Mouse (Mus musculus) neural tube, embryonic 12.5 days (tissue): ENCODE measurements around the gene Tbce. TPM values are rescaled to one million over a fixed set of nuclear protein-coding genes. Genes with fewer than 3 reads are reported as not detected.
"Not testable (repeated sequence)": the region's sequence is repeated elsewhere in the genome, so short reads cannot be mapped to it uniquely, and the experiment has no call there.

ENCODE experiments used
- ATAC-seq: fragments of 200-750 bp; cut with Nextera tagmentation; 2 replicates; pipeline ENCODE4 v1.8.0; 2017; ENCODE audit warnings: low read depth, mild to moderate bottlenecking, moderate TSS enrichment, moderate library complexity; ENCODE audit not compliant: low FRiP score
- H3K27ac ChIP-seq: fragments of 300-500 bp; sonication (generic); 2 replicates; pipeline ENCODE4 v1.5.1; 2016
- H3K27me3 ChIP-seq: fragments of 300-500 bp; sonication (generic); replicated peaks from 2 replicates; pipeline ENCODE4 v1.6.1; 2016; ENCODE audit warnings: mild to moderate bottlenecking
- H3K36me3 ChIP-seq: fragments of 300-500 bp; sonication (generic); 2 replicates; pipeline ENCODE4 v1.6.1; 2016; ENCODE audit warnings: mild to moderate bottlenecking
- H3K4me1 ChIP-seq: fragments of 300-500 bp; sonication (generic); 2 replicates; pipeline ENCODE4 v1.6.1; 2016
- H3K4me2 ChIP-seq: fragments of 300-500 bp; sonication (generic); replicated peaks from 2 replicates; pipeline ENCODE4 v1.6.1; 2016; ENCODE audit warnings: mild to moderate bottlenecking
- H3K4me3 ChIP-seq: fragments of 300-500 bp; sonication (generic); 2 replicates; pipeline ENCODE4 v1.5.1; 2016
- H3K9ac ChIP-seq: fragments of 300-500 bp; sonication (generic); 2 replicates; pipeline ENCODE4 v1.6.1; 2016; ENCODE audit warnings: mild to moderate bottlenecking
- H3K9me3 ChIP-seq: fragments of 300-500 bp; sonication (generic); 2 replicates; pipeline ENCODE4 v1.6.1; 2016; ENCODE audit warnings: mild to moderate bottlenecking
- WGBS: fragments of 180-500 bp; shearing (Covaris S2); methylation state at CpG from one replicate; pipeline ENCODE4 v1.1.7; 2016; 5-methylcytosine and 5-hydroxymethylcytosine counted together
- polyA plus RNA-seq: library from polyadenylated mRNA; unstranded; fragments of >200 nt; fragmentation: Nextera tagmentation; extraction: Ambion mirVana; gene quantifications from 2 replicates; pipeline ENCODE4 v1.2.1, GENCODE M21; 2016

The Tbce gene
- polyA plus RNA-seq, 1 experiment from 2014 or later, result 84.9 TPM

- Histone ChIP-seq H3K4me2 (no peak overlapping the region), H3K27ac (no peak overlapping the region), H3K27me3 (no peaks in the 10 kb centered on the region), H3K9ac (no peak overlapping the region), H3K4me1 (no peaks in the 10 kb centered on the region), H3K36me3 (peaks cover 32% of the 10 kb centered on the region; the same call in 1 of the 2 replicates), H3K4me3 (no peak overlapping the region), H3K9me3 (no peaks in the 10 kb centered on the region)
- 93% methylated on average over 6 of the region's 6 CpGs for WGBS
- ATAC-seq, result no peak
These were observed 13.2 kb downstream of the Tbce start for GRCm38 (mm10) chr13:14026154-14026820.

GRCm38 (mm10) chr13:14025554-14025953, 13.9 kb downstream of the Tbce start:
- no peak for ATAC-seq
- no peak overlapping the region for H3K27ac ChIP-seq
- no peak overlapping the region for H3K4me2 ChIP-seq
- no peaks in the 10 kb centered on the region for H3K9me3 ChIP-seq
- peaks cover 32% of the 10 kb centered on the region; the same call in 1 of the 2 replicates for H3K36me3 ChIP-seq
- H3K9ac ChIP-seq, result no peak overlapping the region
- no peaks in the 10 kb centered on the region for H3K4me1 ChIP-seq
- no peaks in the 10 kb centered on the region for H3K27me3 ChIP-seq
- WGBS, result 89% methylated on average over 6 of the region's 6 CpGs
- no peak overlapping the region for H3K4me3 ChIP-seq

- not testable (repeated sequence) for ATAC-seq, H3K9me3 ChIP-seq, H3K27me3 ChIP-seq, H3K4me3 ChIP-seq, H3K4me2 ChIP-seq, H3K9ac ChIP-seq, H3K27ac ChIP-seq, H3K4me1 ChIP-seq
- 86% methylated on average over 12 of the region's 12 CpGs for WGBS
- H3K36me3 ChIP-seq, result peaks cover 22% of the 10 kb centered on the region
These were observed 18.0 kb downstream of the Tbce start for GRCm38 (mm10) chr13:14021417-14021816.

GRCm38 (mm10) chr13:14018852-14019251, 20.6 kb downstream of the Tbce start:
- 97% methylated on average over 3 of the region's 3 CpGs for WGBS
- Histone ChIP-seq H3K27ac (no peak overlapping the region), H3K36me3 (peaks cover 22% of the 10 kb centered on the region), H3K9ac (no peak overlapping the region), H3K4me3 (no peak overlapping the region), H3K27me3 (no peaks in the 10 kb centered on the region), H3K4me1 (no peaks in the 10 kb centered on the region), H3K9me3 (no peaks in the 10 kb centered on the region), H3K4me2 (no peak overlapping the region)
- no peak for ATAC-seq

DNA sequence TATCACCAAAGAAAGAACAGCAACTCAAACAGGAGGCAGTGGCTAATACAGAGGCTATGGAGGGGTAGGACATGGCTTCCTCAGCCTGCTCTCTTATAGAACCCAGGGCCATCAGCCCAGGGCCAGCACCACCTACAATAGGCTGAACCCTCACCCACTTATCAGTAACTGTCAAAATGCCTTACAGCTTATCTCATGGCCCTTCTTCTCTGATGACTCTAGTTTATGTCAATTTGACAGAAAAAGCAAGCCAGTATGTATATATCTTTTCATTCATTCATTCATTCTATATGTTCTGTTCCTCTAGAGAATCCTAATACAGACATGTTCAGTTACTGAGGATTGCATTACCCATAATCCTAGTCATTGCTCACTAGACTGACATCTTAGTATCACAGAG, 21.2 kb downstream of the Tbce start:
- H3K27me3 ChIP-seq, result no peaks in the 10 kb centered on the region
- peaks cover 26% of the 10 kb centered on the region for H3K36me3 ChIP-seq
- H3K4me1 ChIP-seq, result no peaks in the 10 kb centered on the region

DNA sequence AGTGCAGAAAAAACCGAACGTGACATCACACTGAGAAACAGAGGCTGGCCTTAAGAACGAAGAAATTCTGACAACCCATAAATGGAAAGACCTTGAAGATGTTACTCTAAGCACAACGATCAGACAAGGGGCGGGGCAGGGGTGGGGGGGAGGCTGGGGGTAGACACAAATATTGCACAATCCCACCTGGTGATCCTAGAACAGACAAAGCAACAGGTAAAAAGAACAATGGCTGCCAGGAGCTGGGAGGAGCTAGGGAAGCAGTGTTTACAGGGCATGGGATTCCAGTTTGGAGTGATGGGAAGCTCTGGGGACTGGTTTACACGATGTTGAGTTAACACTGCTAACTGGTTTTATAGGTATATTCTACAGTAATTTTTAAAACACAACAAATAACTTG, 23.8 kb downstream of the Tbce start:
- no peak for ATAC-seq
- H3K4me2 ChIP-seq, result no peak overlapping the region
- no peaks in the 10 kb centered on the region for H3K4me1 ChIP-seq
- no peaks in the 10 kb centered on the region for H3K9me3 ChIP-seq
- H3K27me3 ChIP-seq, result no peaks in the 10 kb centered on the region
- peaks cover 47% of the 10 kb centered on the region for H3K36me3 ChIP-seq
- no peak overlapping the region for H3K9ac ChIP-seq
- H3K27ac ChIP-seq, result no peak overlapping the region
- 93% methylated on average over 6 of the region's 6 CpGs for WGBS
- no peak overlapping the region for H3K4me3 ChIP-seq

More for the DNA sequence above, 21.2 kb downstream of the Tbce start:
- no peak overlapping the region for H3K4me3 ChIP-seq
- no peak overlapping the region for H3K9ac ChIP-seq
- ATAC-seq, result no peak
- no peak overlapping the region for H3K27ac ChIP-seq
- no peak overlapping the region for H3K4me2 ChIP-seq
- no peaks in the 10 kb centered on the region for H3K9me3 ChIP-seq

DNA sequence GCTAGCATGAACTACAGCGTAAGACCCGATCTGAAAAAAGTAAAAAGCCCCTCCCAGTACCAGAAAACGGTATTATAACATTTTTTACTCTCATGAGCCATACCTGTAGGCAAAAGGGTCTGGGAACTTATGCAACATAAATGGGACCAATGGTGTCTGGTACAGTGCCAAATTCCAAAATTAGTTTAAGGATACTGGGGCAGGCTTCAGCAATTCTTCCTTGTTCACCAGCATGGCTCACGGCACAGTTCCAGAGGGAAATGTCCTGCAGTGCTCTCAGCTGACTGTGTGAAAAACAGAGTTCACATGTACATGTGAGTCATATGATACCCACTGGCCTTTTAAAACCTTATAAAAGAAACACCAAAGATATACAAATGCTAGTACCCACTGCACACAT, 24.9 kb downstream of the Tbce start:
- no peaks in the 10 kb centered on the region for H3K27me3 ChIP-seq
- ATAC-seq, result no peak
- no peak overlapping the region for H3K4me2 ChIP-seq
- no peak overlapping the region for H3K27ac ChIP-seq
- H3K4me1 ChIP-seq, result no peaks in the 10 kb centered on the region
- 94% methylated on average over 4 of the region's 4 CpGs for WGBS
- no peak overlapping the region for H3K4me3 ChIP-seq
- no peaks in the 10 kb centered on the region for H3K9me3 ChIP-seq
- no peak overlapping the region for H3K9ac ChIP-seq
- peaks cover 51% of the 10 kb centered on the region for H3K36me3 ChIP-seq

GRCm38 (mm10) chr13:14014001-14014400, 25.4 kb downstream of the Tbce start:
- WGBS, result 95% methylated on average over 2 of the region's 2 CpGs
- no peak overlapping the region for H3K4me2 ChIP-seq
- no peaks in the 10 kb centered on the region for H3K4me1 ChIP-seq
- no peak overlapping the region for H3K27ac ChIP-seq
- ATAC-seq, result 0 out of 2 replicates have a peak, but pooled peaks have one; percentile 33
- H3K9ac ChIP-seq, result no peak overlapping the region
- H3K36me3 ChIP-seq, result peaks cover 53% of the 10 kb centered on the region
- H3K9me3 ChIP-seq, result no peaks in the 10 kb centered on the region
- no peaks in the 10 kb centered on the region for H3K27me3 ChIP-seq
- no peak overlapping the region for H3K4me3 ChIP-seq

DNA sequence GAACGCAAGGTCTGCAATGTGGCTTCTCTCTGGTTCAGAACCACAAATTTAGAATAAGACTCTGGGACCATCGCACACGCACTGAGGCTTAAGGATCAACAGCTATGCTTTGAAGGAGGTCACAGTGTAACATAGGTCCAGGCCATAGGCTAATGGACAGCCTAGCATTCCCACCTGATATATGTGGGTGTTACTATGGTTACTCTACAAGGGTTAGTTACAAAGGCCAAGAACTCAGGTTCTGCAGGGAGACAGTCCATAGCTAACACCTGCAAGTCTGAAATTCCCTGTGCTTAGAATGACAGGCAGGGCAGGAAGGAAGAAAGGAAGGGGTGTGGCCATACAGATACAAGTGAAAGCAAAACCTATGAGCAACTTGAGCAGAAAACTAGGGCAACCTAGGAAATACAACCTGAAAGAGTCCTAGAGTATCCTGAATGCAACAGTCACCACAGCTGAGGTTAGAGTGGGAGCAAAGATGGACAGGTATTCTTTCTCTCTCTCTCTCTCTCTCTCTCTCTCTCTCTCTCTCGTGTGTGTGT, 27.9 kb downstream of the Tbce start:
- H3K4me1 ChIP-seq, result no peaks in the 10 kb centered on the region
- H3K27me3 ChIP-seq, result no peaks in the 10 kb centered on the region
- peaks cover 52% of the 10 kb centered on the region for H3K36me3 ChIP-seq
- ATAC-seq, result no peak
- no peaks in the 10 kb centered on the region for H3K9me3 ChIP-seq
- 90% methylated on average over 4 of the region's 4 CpGs for WGBS
- no peak overlapping the region for H3K4me2 ChIP-seq
- H3K4me3 ChIP-seq, result no peak overlapping the region
- H3K27ac ChIP-seq, result no peak overlapping the region
- no peak overlapping the region for H3K9ac ChIP-seq

GRCm38 (mm10) chr13:14006056-14006455, 33.4 kb downstream of the Tbce start:
- Histone ChIP-seq H3K4me3 (no peak overlapping the region), H3K4me1 (no peaks in the 10 kb centered on the region), H3K36me3 (peaks cover 58% of the 10 kb centered on the region), H3K9me3 (no peaks in the 10 kb centered on the region), H3K27me3 (no peaks in the 10 kb centered on the region), H3K27ac (no peak overlapping the region), H3K4me2 (no peak overlapping the region), H3K9ac (no peak overlapping the region)
- WGBS, result 77% methylated on average over 2 of the region's 2 CpGs
- no peak for ATAC-seq

DNA sequence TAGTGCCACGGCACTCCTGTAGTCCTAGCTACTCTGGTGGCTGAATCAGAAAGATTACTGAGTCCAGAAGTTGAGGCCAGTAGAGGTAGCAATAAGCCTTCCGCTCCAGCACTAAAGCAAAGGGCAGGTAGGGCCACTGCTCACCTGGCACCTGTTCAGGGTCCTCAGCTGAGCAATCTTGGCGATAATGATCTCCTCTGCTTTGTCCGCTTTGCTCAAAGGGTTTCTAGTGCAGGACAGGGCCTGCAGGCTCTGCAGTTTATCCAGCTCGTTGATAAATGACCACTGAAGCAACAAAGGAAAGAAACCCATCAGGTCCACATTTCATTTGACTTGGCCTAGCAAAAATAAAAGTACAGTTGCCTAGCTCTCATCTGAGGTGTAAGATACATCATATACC, 34.4 kb downstream of the Tbce start:
- Histone ChIP-seq H3K4me1 (no peaks in the 10 kb centered on the region), H3K4me3 (no peak overlapping the region), H3K36me3 (peaks cover 66% of the 10 kb centered on the region), H3K9me3 (no peaks in the 10 kb centered on the region), H3K9ac (no peak overlapping the region), H3K4me2 (no peak overlapping the region), H3K27ac (no peak overlapping the region), H3K27me3 (no peaks in the 10 kb centered on the region)
- ATAC-seq, result no peak
- 95% methylated on average over 5 of the region's 5 CpGs for WGBS

- H3K36me3 ChIP-seq, result peaks cover 65% of the 10 kb centered on the region
- no peak for ATAC-seq
These were observed 35.4 kb downstream of the Tbce start for GRCm38 (mm10) chr13:14004086-14004485.

DNA sequence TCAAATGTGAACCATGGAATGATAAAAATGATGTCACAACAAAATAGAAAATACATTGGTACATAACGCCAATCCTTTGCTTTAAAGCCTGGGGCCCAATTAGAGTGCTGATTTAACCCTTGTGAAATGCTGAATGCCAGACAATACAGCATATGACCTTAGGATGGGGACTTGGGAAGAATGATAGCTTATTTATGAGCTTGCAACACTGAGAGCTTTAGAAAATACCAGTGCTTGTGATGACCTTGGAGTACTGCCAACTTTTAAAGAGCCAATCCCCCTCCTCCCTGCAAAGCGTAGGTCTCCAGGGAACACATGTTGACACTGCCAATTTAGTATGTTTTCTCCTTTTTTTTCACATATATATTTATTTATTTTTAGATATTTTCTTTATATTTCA, 36.7 kb downstream of the Tbce start:
- ATAC-seq, result no peak
- Histone ChIP-seq H3K36me3 (peaks cover 67% of the 10 kb centered on the region), H3K4me1 (no peaks in the 10 kb centered on the region), H3K4me3 (no peak overlapping the region), H3K9ac (no peak overlapping the region), H3K4me2 (no peak overlapping the region), H3K9me3 (no peaks in the 10 kb centered on the region), H3K27ac (no peak overlapping the region), H3K27me3 (no peaks in the 10 kb centered on the region)
- 79% methylated on average over 2 of the region's 2 CpGs for WGBS

More at GRCm38 (mm10) chr13:14004086-14004485, 35.4 kb downstream of the Tbce start:
- Histone ChIP-seq H3K9ac (no peak overlapping the region), H3K27me3 (no peaks in the 10 kb centered on the region), H3K4me3 (no peak overlapping the region), H3K27ac (no peak overlapping the region), H3K4me1 (no peaks in the 10 kb centered on the region), H3K4me2 (no peak overlapping the region), H3K9me3 (no peaks in the 10 kb centered on the region)
- WGBS, result 83% methylated on average over 4 of the region's 4 CpGs
